ENCODE assay signal across 7 mouse cellular contexts in the genomic region with DNA sequence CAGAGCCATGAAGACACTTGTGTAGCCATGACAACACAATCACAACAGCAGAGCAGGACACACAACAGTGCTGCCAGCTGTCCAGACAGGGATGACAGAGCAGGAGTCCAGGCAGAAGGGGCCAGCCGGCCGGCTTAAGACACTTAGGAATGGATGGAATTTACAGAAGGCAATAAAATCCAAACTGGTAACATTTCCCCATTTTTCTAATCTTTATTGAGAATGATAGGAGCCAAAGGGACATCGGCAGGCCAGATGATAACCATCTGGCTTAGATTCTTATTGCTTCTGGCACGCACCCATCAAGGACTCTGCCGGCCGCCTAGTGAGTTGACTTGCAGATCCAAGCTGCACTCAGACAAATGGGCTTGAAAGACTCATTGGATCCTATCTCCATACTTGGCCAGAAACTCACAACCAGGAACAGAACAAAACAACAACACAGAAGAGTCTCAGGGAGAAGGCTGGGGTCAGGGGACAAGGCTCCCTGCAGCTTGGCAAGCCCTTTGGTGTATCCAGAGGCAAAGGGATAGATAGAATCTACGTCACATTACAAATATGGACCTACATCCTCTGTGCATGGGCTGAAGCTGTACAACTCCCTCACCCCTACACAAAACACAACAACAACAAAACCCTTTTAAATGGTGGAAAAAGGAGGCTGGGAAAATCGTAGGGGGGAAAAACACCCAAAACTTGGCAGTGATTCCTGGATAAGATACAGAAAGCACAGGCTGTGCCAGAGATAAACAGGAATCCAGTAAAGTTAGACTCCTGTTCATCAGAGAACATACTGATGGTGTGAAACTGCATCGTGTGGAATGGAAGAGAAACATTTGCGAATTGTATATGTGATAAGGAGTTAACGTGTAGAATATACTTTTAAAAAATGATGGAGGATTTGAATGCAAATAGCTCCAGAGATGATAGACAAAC. TPM values are rescaled to one million over a fixed set of nuclear protein-coding genes. Genes with fewer than 3 reads are reported as not detected.
DNase-seq lines count a peak whose midpoint lies in the region; ATAC-seq and TF ChIP-seq lines count a peak whose summit lies in the region.

No protein-coding gene starts in this region.

- TF ChIP-seq CTCF in kidney, adult 2 months (conservative IDR thresholded peaks at IDR 0.05; ENCODE audit: insufficient read depth, insufficient read length, low read depth, low read length): no peak
- no peak for TF ChIP-seq CTCF in thymus, adult 2 months (IDR thresholded peaks at IDR 0.05; ENCODE audit: borderline replicate concordance, control insufficient read depth, extremely low read depth, insufficient read depth, low read length, poor library complexity)

- no peak for TF ChIP-seq POLR2A in kidney, adult 2 months (IDR thresholded peaks at IDR 0.05; ENCODE audit: low read depth, low read length)
- TF ChIP-seq POLR2A in thymus, adult 2 months (IDR thresholded peaks at IDR 0.05; ENCODE audit: control insufficient read depth, extremely low read depth, insufficient read depth, low read length, poor library complexity): no peak

- no peak overlapping the region for H3K9ac ChIP-seq in midbrain, embryonic 15.5 days
- H3K9ac ChIP-seq in midbrain, embryonic 16.5 days (ENCODE audit: low read depth, low read length): no peak overlapping the region
- H3K9ac ChIP-seq in lung, embryonic 15.5 days: no peak overlapping the region

- no peaks in the 10 kb centered on the region for H3K9me3 ChIP-seq in midbrain, embryonic 15.5 days
- no peaks in the 10 kb centered on the region for H3K9me3 ChIP-seq in midbrain, embryonic 16.5 days (replicated peaks; ENCODE audit: control insufficient read depth, low read length, poor library complexity, severe bottlenecking)
- no peaks in the 10 kb centered on the region for H3K9me3 ChIP-seq in lung, embryonic 15.5 days

- no peak overlapping the region for H3K4me2 ChIP-seq in midbrain, embryonic 15.5 days
- H3K4me2 ChIP-seq in midbrain, embryonic 16.5 days (ENCODE audit: low read length): no peak overlapping the region
- H3K4me2 ChIP-seq in lung, embryonic 15.5 days: peak overlapping the region; percentile 1; the same call in 1 of the 2 replicates

- peak overlapping the region; percentile 33; the same call in 1 of the 2 replicates for H3K27ac ChIP-seq in midbrain, embryonic 15.5 days
- H3K27ac ChIP-seq in midbrain, embryonic 16.5 days (ENCODE audit: low read length): no peak overlapping the region
- H3K27ac ChIP-seq in kidney, adult 2 months (ENCODE audit: insufficient read depth, low read depth, low read length): peak overlapping the region; percentile 81
- H3K27ac ChIP-seq in lung, embryonic 15.5 days: peak overlapping the region; percentile 71
- H3K27ac ChIP-seq in thymus, adult 2 months (ENCODE audit: control insufficient read depth, insufficient read depth, low read length): no peak overlapping the region

- no peaks in the 10 kb centered on the region for H3K36me3 ChIP-seq in midbrain, embryonic 15.5 days (replicated peaks)
- H3K36me3 ChIP-seq in midbrain, embryonic 16.5 days (ENCODE audit: control insufficient read depth, insufficient read depth, low read length): no peaks in the 10 kb centered on the region
- H3K36me3 ChIP-seq in kidney, adult 2 months (ENCODE audit: control insufficient read depth, insufficient read depth, low read length): no peaks in the 10 kb centered on the region
- no peaks in the 10 kb centered on the region for H3K36me3 ChIP-seq in lung, embryonic 15.5 days
- H3K36me3 ChIP-seq in thymus, adult 2 months (ENCODE audit: control insufficient read depth, insufficient read depth, low read length): no peaks in the 10 kb centered on the region

- ATAC-seq in midbrain, embryonic 15.5 days (replicated peaks): no peak
- no peak for ATAC-seq in midbrain, embryonic 16.5 days
- peak; percentile 70 for ATAC-seq in lung, embryonic 15.5 days (ENCODE audit: borderline replicate concordance, extremely low read depth, low FRiP score, low TSS enrichment)

- H3K27me3 ChIP-seq in midbrain, embryonic 15.5 days (replicated peaks): no peaks in the 10 kb centered on the region
- no peaks in the 10 kb centered on the region for H3K27me3 ChIP-seq in midbrain, embryonic 16.5 days (ENCODE audit: control insufficient read depth, insufficient read depth, low read depth, low read length)
- no peaks in the 10 kb centered on the region for H3K27me3 ChIP-seq in kidney, adult 2 months (replicated peaks; ENCODE audit: control insufficient read depth, insufficient read depth, low read length)
- H3K27me3 ChIP-seq in lung, embryonic 15.5 days: no peaks in the 10 kb centered on the region; the same call in 1 of the 2 replicates
- no peaks in the 10 kb centered on the region for H3K27me3 ChIP-seq in thymus, adult 2 months (ENCODE audit: control insufficient read depth, insufficient read depth, low read length)

- 77% methylated on average over 11 of the region's 11 CpGs for WGBS in midbrain, embryonic 15.5 days
- 78% methylated on average over 11 of the region's 11 CpGs for WGBS in midbrain, embryonic 16.5 days
- WGBS in kidney, adult 2 months: 42% methylated on average over 11 of the region's 11 CpGs
- 40% methylated on average over 11 of the region's 11 CpGs for WGBS in lung, embryonic 15.5 days
- WGBS in thymus, adult 2 months: 86% methylated on average over 11 of the region's 11 CpGs

- 0 out of 2 replicates have a peak, but pooled peaks cover 2% of the 10 kb centered on the region for H3K4me1 ChIP-seq in midbrain, embryonic 15.5 days
- no peaks in the 10 kb centered on the region for H3K4me1 ChIP-seq in midbrain, embryonic 16.5 days (ENCODE audit: control insufficient read depth, insufficient read depth, low read length)
- peaks cover 3% of the 10 kb centered on the region; the same call in 1 of the 2 replicates for H3K4me1 ChIP-seq in kidney, adult 2 months (ENCODE audit: control insufficient read depth, insufficient read depth, low read length)
- peaks cover 32% of the 10 kb centered on the region for H3K4me1 ChIP-seq in lung, embryonic 15.5 days
- peaks cover 7% of the 10 kb centered on the region for H3K4me1 ChIP-seq in thymus, adult 2 months (replicated peaks; ENCODE audit: control insufficient read depth, insufficient read depth, low read length)

- DNase-seq in cerebellum, postnatal 10 days: peak; percentile 67 to 69
- peak; percentile 79 for DNase-seq in kidney, adult 2 months
- DNase-seq in frontal cortex, postnatal 10 days (ENCODE audit: low spot score in 2 of 2): no peak
- DNase-seq in thymus, adult 2 months: no peak

- H3K4me3 ChIP-seq in midbrain, embryonic 15.5 days: no peak overlapping the region
- H3K4me3 ChIP-seq in midbrain, embryonic 16.5 days (ENCODE audit: low read depth, low read length): no peak overlapping the region
- H3K4me3 ChIP-seq in kidney, adult 2 months (ENCODE audit: insufficient read depth, low read depth, low read length): no peak overlapping the region
- H3K4me3 ChIP-seq in lung, embryonic 15.5 days: no peak overlapping the region
- no peak overlapping the region for H3K4me3 ChIP-seq in thymus, adult 2 months (ENCODE audit: control insufficient read depth, insufficient read depth, low read length)

RNA-seq across cellular contexts. Expression of a gene that starts 35.7 kb away (rescaled TPM):
- polyA plus RNA-seq in midbrain, embryonic 15.5 days (2015; fragmentation: Nextera tagmentation; extraction: Ambion mirVana): 0.48 and 0.84 TPM in 2 replicates
- polyA plus RNA-seq in midbrain, embryonic 16.5 days (2015; fragmentation: Nextera tagmentation; extraction: Ambion mirVana): 0.52 and 0.64 TPM in 2 replicates
- 13.3 and 19.0 TPM in 2 replicates for polyA plus RNA-seq in kidney, adult 2 months (2012; rRNA removed)
- 8.4 and 8.5 TPM in 2 replicates for polyA plus RNA-seq in lung, embryonic 15.5 days (2015; fragmentation: Nextera tagmentation; extraction: Ambion mirVana)
- 23.1 and 26.5 TPM in 2 replicates for polyA plus RNA-seq in thymus, adult 2 months (2012; rRNA removed)

Comparison
In these comparisons a context has a peak if more than half of its experiments do, and no peak if none do; other contexts are left out.
1. H3K27ac ChIP-seq: peak in midbrain, embryonic 15.5 days (single experiment), kidney, adult 2 months (single experiment) and lung, embryonic 15.5 days (single experiment); none in midbrain, embryonic 16.5 days (single experiment) and thymus, adult 2 months (single experiment).
2. DNase-seq: peak in cerebellum, postnatal 10 days (2 of 2) and kidney, adult 2 months (single experiment); none in frontal cortex, postnatal 10 days (0 of 2) and thymus, adult 2 months (single experiment).